Mouse (Mus musculus): Measurements from ENCODE around the gene Nup35.

Nup35 gene

GRCm38 (mm10) chr2:80616854-80617737, at the start of gene Nup35, which contains the start of gene Dusp19:
TSS of gene Nup35 (plus strand) at chr2:80617236.
TSS of gene Dusp19 (plus strand) at chr2:80617045.
- DNase-seq (ENCODE audit: low spot score): peak; percentile 91

GRCm38 (mm10) chr2:80567411-80567810, 49.6 kb upstream of the Nup35 start:
- DNase-seq (ENCODE audit: low spot score): no peak

GRCm38 (mm10) chr2:80570656-80571055, 46.4 kb upstream of the Nup35 start:
- DNase-seq (ENCODE audit: low spot score): no peak

GRCm38 (mm10) chr2:80577286-80577685, 39.8 kb upstream of the Nup35 start:
- DNase-seq (ENCODE audit: low spot score): no peak

- no peak for DNase-seq (ENCODE audit: low spot score)
Observed at GRCm38 (mm10) chr2:80579253-80579891, 37.7 kb upstream of the Nup35 start.

GRCm38 (mm10) chr2:80580311-80580961, 36.6 kb upstream of the Nup35 start:
- DNase-seq (ENCODE audit: low spot score): peak; percentile 48

- DNase-seq (ENCODE audit: low spot score): peak; percentile 84
Observed at GRCm38 (mm10) chr2:80581043-80581711, 35.9 kb upstream of the Nup35 start, which contains the start of gene Nckap1. TSS of gene Nckap1 (minus strand) at chr2:80581380.

- DNase-seq (ENCODE audit: low spot score): no peak
Observed at GRCm38 (mm10) chr2:80582356-80582755, 34.7 kb upstream of the Nup35 start.

GRCm38 (mm10) chr2:80594215-80594918, 22.7 kb upstream of the Nup35 start:
- no peak for DNase-seq (ENCODE audit: low spot score)

GRCm38 (mm10) chr2:80596960-80597359, 20.1 kb upstream of the Nup35 start:
- DNase-seq (ENCODE audit: low spot score): no peak

GRCm38 (mm10) chr2:80599850-80600249, 17.2 kb upstream of the Nup35 start:
- DNase-seq (ENCODE audit: low spot score): no peak

GRCm38 (mm10) chr2:80600611-80601010, 16.4 kb upstream of the Nup35 start:
- no peak for DNase-seq (ENCODE audit: low spot score)

GRCm38 (mm10) chr2:80602756-80603155, 14.3 kb upstream of the Nup35 start:
- no peak for DNase-seq (ENCODE audit: low spot score)

GRCm38 (mm10) chr2:80603771-80604426, 13.1 kb upstream of the Nup35 start:
- no peak for DNase-seq (ENCODE audit: low spot score)

GRCm38 (mm10) chr2:80612286-80612685, 4.8 kb upstream of the Nup35 start:
- DNase-seq (ENCODE audit: low spot score): no peak

GRCm38 (mm10) chr2:80612796-80613195, 4.2 kb upstream of the Nup35 start:
- DNase-seq (ENCODE audit: low spot score): no peak

- DNase-seq (ENCODE audit: low spot score): no peak
Observed at GRCm38 (mm10) chr2:80618991-80619390, 2.0 kb downstream of the Nup35 start.

GRCm38 (mm10) chr2:80621921-80622320, 4.9 kb downstream of the Nup35 start:
- DNase-seq (ENCODE audit: low spot score): no peak

- no peak for DNase-seq (ENCODE audit: low spot score)
Observed at GRCm38 (mm10) chr2:80624523-80624922, 7.5 kb downstream of the Nup35 start.

GRCm38 (mm10) chr2:80632336-80633026, 15.4 kb downstream of the Nup35 start:
- DNase-seq (ENCODE audit: low spot score): no peak

Measured in yolk sac, embryonic 10.5 days (tissue).